Mouse (Mus musculus): ENCODE results near the gene Asxl2. TPM values are rescaled to one million over a fixed set of nuclear protein-coding genes. Genes with fewer than 3 reads are reported as not detected.

The Asxl2 gene
- polyA plus RNA-seq, 1 experiment from 2014 or later, result 17.7 TPM

GRCm38 (mm10) chr12:3427891-3428775, 1.5 kb downstream of the Asxl2 start:
- H3K27ac ChIP-seq (replicated peaks), result peak overlapping the region; percentile 97

GRCm38 (mm10) chr12:3429681-3430442, 3.2 kb downstream of the Asxl2 start:
- no peak overlapping the region for H3K9ac ChIP-seq
- no peak for ATAC-seq (ENCODE audit: insufficient number of reproducible peaks, low FRiP score, low TSS enrichment, low read depth)
- H3K4me2 ChIP-seq (replicated peaks), result no peak overlapping the region
- H3K27ac ChIP-seq (replicated peaks), result no peak overlapping the region
- H3K4me1 ChIP-seq, result peaks cover 8% of the 10 kb centered on the region
- WGBS, result 86% methylated on average over 2 of the region's 2 CpGs
- H3K36me3 ChIP-seq, result no peaks in the 10 kb centered on the region
- no peaks in the 10 kb centered on the region for H3K9me3 ChIP-seq (replicated peaks)
- no peak overlapping the region for H3K4me3 ChIP-seq (replicated peaks)
- H3K27me3 ChIP-seq, result no peaks in the 10 kb centered on the region

More at GRCm38 (mm10) chr12:3427891-3428775, 1.5 kb downstream of the Asxl2 start:
- ATAC-seq (ENCODE audit: insufficient number of reproducible peaks, low FRiP score, low TSS enrichment, low read depth), result no peak
- H3K4me1 ChIP-seq, result peaks cover 12% of the 10 kb centered on the region
- peak overlapping the region; percentile 70 for H3K4me3 ChIP-seq (replicated peaks)
- WGBS, result 66% methylated on average over 11 of the region's 11 CpGs
- no peak overlapping the region for H3K9ac ChIP-seq
- no peaks in the 10 kb centered on the region for H3K9me3 ChIP-seq (replicated peaks)
- H3K36me3 ChIP-seq, result no peaks in the 10 kb centered on the region
- H3K27me3 ChIP-seq, result no peaks in the 10 kb centered on the region
- H3K4me2 ChIP-seq (replicated peaks), result 0 out of 2 replicates have a peak overlapping the region, but pooled peaks have one; percentile 51

- H3K27me3 ChIP-seq, result no peaks in the 10 kb centered on the region
- H3K9ac ChIP-seq, result no peak overlapping the region
- H3K9me3 ChIP-seq (replicated peaks), result no peaks in the 10 kb centered on the region
- H3K27ac ChIP-seq (replicated peaks), result no peak overlapping the region
- no peak for ATAC-seq (ENCODE audit: insufficient number of reproducible peaks, low FRiP score, low TSS enrichment, low read depth)
- H3K36me3 ChIP-seq, result no peaks in the 10 kb centered on the region
- H3K4me2 ChIP-seq (replicated peaks), result no peak overlapping the region
- H3K4me3 ChIP-seq (replicated peaks), result no peak overlapping the region
- H3K4me1 ChIP-seq, result peaks cover 6% of the 10 kb centered on the region
Observed at GRCm38 (mm10) chr12:3430443-3430753, 3.7 kb downstream of the Asxl2 start.

- Histone ChIP-seq H3K27me3 (no peaks in the 10 kb centered on the region), H3K4me1 (peaks cover 3% of the 10 kb centered on the region; the same call in 1 of the 2 replicates), H3K36me3 (no peaks in the 10 kb centered on the region), H3K9ac (no peak overlapping the region), H3K4me2 (replicated peaks) (no peak overlapping the region), H3K4me3 (replicated peaks) (no peak overlapping the region), H3K27ac (replicated peaks) (no peak overlapping the region), H3K9me3 (replicated peaks) (no peaks in the 10 kb centered on the region)
- no peak for ATAC-seq (ENCODE audit: insufficient number of reproducible peaks, low FRiP score, low TSS enrichment, low read depth)
Observed at GRCm38 (mm10) chr12:3430985-3431384, 4.3 kb downstream of the Asxl2 start.

GRCm38 (mm10) chr12:3433736-3434135, 7.1 kb downstream of the Asxl2 start:
- H3K36me3 ChIP-seq, result 0 out of 2 replicates have a peak, but pooled peaks cover 3% of the 10 kb centered on the region
- H3K27me3 ChIP-seq, result no peaks in the 10 kb centered on the region
- no peak overlapping the region for H3K9ac ChIP-seq
- ATAC-seq (ENCODE audit: insufficient number of reproducible peaks, low FRiP score, low TSS enrichment, low read depth), result no peak
- no peak overlapping the region for H3K4me3 ChIP-seq (replicated peaks)
- 0 out of 2 replicates have a peak, but pooled peaks cover 3% of the 10 kb centered on the region for H3K4me1 ChIP-seq
- no peak overlapping the region for H3K4me2 ChIP-seq (replicated peaks)
- H3K9me3 ChIP-seq (replicated peaks), result no peaks in the 10 kb centered on the region
- 65% methylated on average over 1 of the region's 1 CpGs for WGBS
- H3K27ac ChIP-seq (replicated peaks), result no peak overlapping the region

- Histone ChIP-seq H3K27ac (replicated peaks) (no peak overlapping the region), H3K27me3 (no peaks in the 10 kb centered on the region), H3K36me3 (0 out of 2 replicates have a peak, but pooled peaks cover 3% of the 10 kb centered on the region), H3K9ac (no peak overlapping the region), H3K4me3 (replicated peaks) (no peak overlapping the region), H3K9me3 (replicated peaks) (no peaks in the 10 kb centered on the region), H3K4me2 (replicated peaks) (no peak overlapping the region), H3K4me1 (no peaks in the 10 kb centered on the region)
- WGBS, result 89% methylated on average over 5 of the region's 5 CpGs
- no peak for ATAC-seq (ENCODE audit: insufficient number of reproducible peaks, low FRiP score, low TSS enrichment, low read depth)
Observed at GRCm38 (mm10) chr12:3436446-3436845, 9.8 kb downstream of the Asxl2 start.

- Histone ChIP-seq H3K4me3 (replicated peaks) (no peak overlapping the region), H3K36me3 (0 out of 2 replicates have a peak, but pooled peaks cover 3% of the 10 kb centered on the region), H3K27ac (replicated peaks) (no peak overlapping the region), H3K4me2 (replicated peaks) (no peak overlapping the region), H3K4me1 (no peaks in the 10 kb centered on the region), H3K27me3 (no peaks in the 10 kb centered on the region), H3K9me3 (replicated peaks) (no peaks in the 10 kb centered on the region), H3K9ac (no peak overlapping the region)
- ATAC-seq (ENCODE audit: insufficient number of reproducible peaks, low FRiP score, low TSS enrichment, low read depth), result no peak
- 93% methylated on average over 1 of the region's 1 CpGs for WGBS
Observed at GRCm38 (mm10) chr12:3437815-3438214, 11.2 kb downstream of the Asxl2 start.

GRCm38 (mm10) chr12:3440916-3441315, 14.3 kb downstream of the Asxl2 start:
- no peaks in the 10 kb centered on the region for H3K9me3 ChIP-seq (replicated peaks)
- H3K4me1 ChIP-seq, result no peaks in the 10 kb centered on the region
- H3K27ac ChIP-seq (replicated peaks), result no peak overlapping the region
- H3K4me2 ChIP-seq (replicated peaks), result no peak overlapping the region
- H3K4me3 ChIP-seq (replicated peaks), result no peak overlapping the region
- H3K27me3 ChIP-seq, result no peaks in the 10 kb centered on the region
- WGBS, result 76% methylated on average over 2 of the region's 2 CpGs
- no peak overlapping the region for H3K9ac ChIP-seq
- 0 out of 2 replicates have a peak, but pooled peaks cover 10% of the 10 kb centered on the region for H3K36me3 ChIP-seq
- ATAC-seq (ENCODE audit: insufficient number of reproducible peaks, low FRiP score, low TSS enrichment, low read depth), result no peak

- 71% methylated on average over 5 of the region's 5 CpGs for WGBS
- Histone ChIP-seq H3K4me3 (replicated peaks) (no peak overlapping the region), H3K27ac (replicated peaks) (no peak overlapping the region), H3K27me3 (no peaks in the 10 kb centered on the region), H3K4me1 (no peaks in the 10 kb centered on the region), H3K9ac (no peak overlapping the region), H3K36me3 (0 out of 2 replicates have a peak, but pooled peaks cover 10% of the 10 kb centered on the region), H3K4me2 (replicated peaks) (no peak overlapping the region), H3K9me3 (replicated peaks) (no peaks in the 10 kb centered on the region)
- ATAC-seq (ENCODE audit: insufficient number of reproducible peaks, low FRiP score, low TSS enrichment, low read depth), result no peak
Observed at GRCm38 (mm10) chr12:3441361-3441760, 14.7 kb downstream of the Asxl2 start.

- H3K9ac ChIP-seq, result no peak overlapping the region
- H3K4me2 ChIP-seq (replicated peaks), result no peak overlapping the region
- H3K27me3 ChIP-seq, result no peaks in the 10 kb centered on the region
- no peak overlapping the region for H3K27ac ChIP-seq (replicated peaks)
- peaks cover 27% of the 10 kb centered on the region for H3K36me3 ChIP-seq
- no peaks in the 10 kb centered on the region for H3K4me1 ChIP-seq
- no peaks in the 10 kb centered on the region for H3K9me3 ChIP-seq (replicated peaks)
- no peak for ATAC-seq (ENCODE audit: insufficient number of reproducible peaks, low FRiP score, low TSS enrichment, low read depth)
- 94% methylated on average over 3 of the region's 3 CpGs for WGBS
- no peak overlapping the region for H3K4me3 ChIP-seq (replicated peaks)
Observed at GRCm38 (mm10) chr12:3453554-3453953, 26.9 kb downstream of the Asxl2 start.

GRCm38 (mm10) chr12:3463087-3463486, 36.4 kb downstream of the Asxl2 start:
- 87% methylated on average over 3 of the region's 3 CpGs for WGBS
- H3K9me3 ChIP-seq (replicated peaks), result no peaks in the 10 kb centered on the region
- H3K27me3 ChIP-seq, result no peaks in the 10 kb centered on the region
- ATAC-seq (ENCODE audit: insufficient number of reproducible peaks, low FRiP score, low TSS enrichment, low read depth), result no peak
- peaks cover 21% of the 10 kb centered on the region for H3K36me3 ChIP-seq
- no peak overlapping the region for H3K4me2 ChIP-seq (replicated peaks)
- no peak overlapping the region for H3K4me3 ChIP-seq (replicated peaks)
- no peaks in the 10 kb centered on the region for H3K4me1 ChIP-seq
- no peak overlapping the region for H3K9ac ChIP-seq
- H3K27ac ChIP-seq (replicated peaks), result no peak overlapping the region

Measured in embryonic facial prominence, embryonic 15.5 days (tissue).